In the genomic region with DNA sequence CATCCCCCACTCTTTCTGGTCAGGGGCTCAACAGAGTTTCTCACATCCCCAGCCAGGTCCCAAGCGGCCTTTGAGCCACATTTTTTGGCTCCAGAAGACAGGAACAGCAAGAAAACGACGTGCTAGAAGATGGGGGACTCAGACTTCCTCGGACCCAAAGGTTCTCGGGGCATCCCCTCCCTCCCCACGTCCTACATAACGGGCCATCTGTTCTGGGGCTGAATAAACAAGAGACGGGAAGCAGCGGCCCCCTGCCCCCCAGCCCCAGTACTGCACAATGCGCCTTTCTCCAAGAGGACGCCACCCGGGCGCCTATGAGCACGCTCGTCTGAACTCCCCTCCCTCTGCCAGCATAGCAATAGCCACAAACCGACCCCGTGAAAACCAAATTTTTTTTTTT, we compare ENCODE assay signal across 8 mouse cellular contexts. TPM values are rescaled to one million over a fixed set of nuclear protein-coding genes. Genes with fewer than 3 reads are reported as not detected.
A peak's percentile ranks its signal among the peaks of the same experiment; 100 is the strongest.
DNase-seq lines count a peak whose midpoint lies in the region; ATAC-seq and TF ChIP-seq lines count a peak whose summit lies in the region.

Slpi (minus strand) TSS at position 76 of the 400 bp plus-strand sequence.

- TF ChIP-seq CTCF in heart, postnatal 0 days (IDR thresholded peaks at IDR 0.05; ENCODE audit: low read depth), result no peak

- no peak for TF ChIP-seq POLR2A in limb, embryonic 14.5 days (IDR thresholded peaks at IDR 0.05; ENCODE audit: borderline replicate concordance, extremely low read depth, insufficient read depth, insufficient read length)

- H3K4me2 ChIP-seq in heart, postnatal 0 days (ENCODE audit: low read depth, low read length), result peak within 1 kb of the TSS; percentile 70
- H3K4me2 ChIP-seq in limb, embryonic 14.5 days (replicated peaks; ENCODE audit: low read depth, low read length, severe bottlenecking), result peak within 1 kb of the TSS; percentile 63
- peak within 1 kb of the TSS; percentile 82 for H3K4me2 ChIP-seq in neural tube, embryonic 15.5 days

- peak within 1 kb of the TSS; percentile 49 for H3K4me3 ChIP-seq in heart, postnatal 0 days (ENCODE audit: low read depth, low read length)
- H3K4me3 ChIP-seq in limb, embryonic 14.5 days (replicated peaks; ENCODE audit: low read length), result peak within 1 kb of the TSS; percentile 40
- peak within 1 kb of the TSS; percentile 54 for H3K4me3 ChIP-seq in neural tube, embryonic 15.5 days (replicated peaks)

- H3K4me1 ChIP-seq in heart, postnatal 0 days (ENCODE audit: control insufficient read depth, insufficient read depth), result 0 out of 2 replicates have a peak, but pooled peaks cover 7% of the 10 kb centered on the region
- peaks cover 14% of the 10 kb centered on the region for H3K4me1 ChIP-seq in limb, embryonic 14.5 days (ENCODE audit: control insufficient read depth, insufficient read depth, low read length)
- H3K4me1 ChIP-seq in neural tube, embryonic 15.5 days, result peaks cover 29% of the 10 kb centered on the region

- 1% methylated on average over 17 of the region's 17 CpGs for WGBS in heart, postnatal 0 days
- WGBS in limb, embryonic 14.5 days, result 0% methylated on average over 17 of the region's 17 CpGs
- under 1% methylated on average over 17 of the region's 17 CpGs for WGBS in neural tube, embryonic 15.5 days

- 0 out of 2 replicates have a peak within 1 kb of the TSS, but pooled peaks have one; percentile 7 for H3K9ac ChIP-seq in heart, postnatal 0 days (replicated peaks; ENCODE audit: low read depth, low read length)
- peak within 1 kb of the TSS; percentile 53; the same call in 1 of the 2 replicates for H3K9ac ChIP-seq in limb, embryonic 14.5 days (ENCODE audit: low read depth, low read length, severe bottlenecking)
- H3K9ac ChIP-seq in neural tube, embryonic 15.5 days (replicated peaks), result peak within 1 kb of the TSS; percentile 46

- H3K27me3 ChIP-seq in heart, postnatal 0 days (ENCODE audit: control insufficient read depth, insufficient read depth, low read length), result peaks cover 34% of the 10 kb centered on the region
- peaks cover 4% of the 10 kb centered on the region; the same call in 1 of the 2 replicates for H3K27me3 ChIP-seq in limb, embryonic 14.5 days (ENCODE audit: control insufficient read depth, insufficient read depth, low read length)
- peaks cover 28% of the 10 kb centered on the region for H3K27me3 ChIP-seq in neural tube, embryonic 15.5 days (replicated peaks)

- no peaks in the 10 kb centered on the region for H3K9me3 ChIP-seq in heart, postnatal 0 days (replicated peaks; ENCODE audit: control insufficient read depth, low read length)
- H3K9me3 ChIP-seq in limb, embryonic 14.5 days (ENCODE audit: control insufficient read depth, low read length), result 0 out of 2 replicates have a peak, but pooled peaks cover 7% of the 10 kb centered on the region
- no peaks in the 10 kb centered on the region for H3K9me3 ChIP-seq in neural tube, embryonic 15.5 days (replicated peaks)

- no peak within 1 kb of the TSS for H3K27ac ChIP-seq in heart, postnatal 0 days (ENCODE audit: low read depth)
- peak within 1 kb of the TSS; percentile 82 for H3K27ac ChIP-seq in limb, embryonic 14.5 days (replicated peaks; ENCODE audit: low read depth, low read length)
- peak within 1 kb of the TSS; percentile 75 for H3K27ac ChIP-seq in neural tube, embryonic 15.5 days (replicated peaks)

- ATAC-seq in heart, postnatal 0 days (ENCODE audit: insufficient read depth, low read depth), result no peak
- ATAC-seq in limb, embryonic 14.5 days (ENCODE audit: low FRiP score, low read depth), result peak; percentile 64
- ATAC-seq in neural tube, embryonic 15.5 days (ENCODE audit: low FRiP score), result peak; percentile 81

- DNase-seq in heart, adult 18-20 months, result no peak
- DNase-seq in heart, adult 8-10 months (ENCODE audit: low spot score), result no peak
- no peak for DNase-seq in urinary bladder, adult 2 months (ENCODE audit: low spot score)
- no peak for DNase-seq in urinary bladder, postnatal 36 days (ENCODE audit: low spot score in 2 of 2)
- DNase-seq in heart, postnatal 0 days (ENCODE audit: low spot score), result no peak
- DNase-seq in limb, embryonic 14.5 days (ENCODE audit: low spot score), result peak; percentile 63
- no peak for DNase-seq in ovary, postnatal 36 days (ENCODE audit: low spot score)

- H3K36me3 ChIP-seq in heart, postnatal 0 days (replicated peaks; ENCODE audit: control insufficient read depth, insufficient read depth, low read length), result no peaks in the 10 kb centered on the region
- H3K36me3 ChIP-seq in limb, embryonic 14.5 days (ENCODE audit: control insufficient read depth, insufficient read depth, low read length), result peaks cover 13% of the 10 kb centered on the region
- H3K36me3 ChIP-seq in neural tube, embryonic 15.5 days, result no peaks in the 10 kb centered on the region

- no peak for TF ChIP-seq EP300 in heart, postnatal 0 days (IDR thresholded peaks at IDR 0.05; ENCODE audit: low read depth)

RNA-seq across cellular contexts. Expression of gene Slpi, which starts in this region (rescaled TPM):
- 10 to 100 TPM; 12.2 to 21.3 TPM for total RNA-seq in heart, adult 18-20 months (2021)
- 100 to 1,000 TPM in 1 of 4 experiments, 1 to 10 TPM in 3; 1.1 to 110 (median 2.3) TPM for total RNA-seq in heart, adult 8-10 months (2022)
- polyA plus RNA-seq in urinary bladder, adult 2 months (2012; rRNA removed), result 28.3 and 42.1 TPM in 2 replicates
- not detected in 2 replicates for total RNA-seq in heart, postnatal 0 days (2014; rRNA removed; ENCODE audit: low replicate concordance)
- polyA plus RNA-seq in heart, postnatal 0 days (2015; fragmentation: Nextera tagmentation; extraction: Ambion mirVana), result 2.0 and 3.7 TPM in 2 replicates
- 3.9 and 5.1 TPM in 2 replicates for polyA plus RNA-seq in limb, embryonic 14.5 days (2012; rRNA removed)
- polyA plus RNA-seq in limb, embryonic 14.5 days (2014; fragmentation: Nextera tagmentation; extraction: Ambion mirVana), result 1.1 and 2.1 TPM in 2 replicates
- 0.36 and 0.43 TPM in 2 replicates for polyA plus RNA-seq in neural tube, embryonic 15.5 days (2015; fragmentation: Nextera tagmentation; extraction: Ambion mirVana)

Comparison
In these comparisons a context has a peak if more than half of its experiments do, and no peak if none do; other contexts are left out.
1. Peak in ATAC-seq, H3K4me3 ChIP-seq, H3K27ac ChIP-seq, H3K9ac ChIP-seq and H3K4me2 ChIP-seq in neural tube, embryonic 15.5 days; RNA of the gene not detected or under 1 TPM.